17 mouse cellular contexts compared by ENCODE assay signal in genomic region chr2:74737578-74738070, GRCm38 (mm10). TPM values are rescaled to one million over a fixed set of nuclear protein-coding genes. Genes with fewer than 3 reads are reported as not detected.
DNase-seq lines count a peak whose midpoint lies in the region; ATAC-seq lines count a peak whose summit lies in the region.
"Had no signal": no experiment of that assay in that cellular context is flagged by ENCODE, and none has a peak within 500 bp of the region (broad histone marks: within the 10 kb centered on the region; RNA-seq: fewer than 3 reads in every experiment).

No protein-coding gene starts in this region.

- peak overlapping the region; percentile 33; the same call in 1 of the 2 replicates for H3K9ac ChIP-seq in kidney, embryonic 15.5 days
- H3K9ac ChIP-seq in hindbrain, embryonic 13.5 days: peak overlapping the region; percentile 96
- peak overlapping the region; percentile 95 for H3K9ac ChIP-seq in neural tube, embryonic 11.5 days (ENCODE audit: low read length)
- no peak overlapping the region for H3K9ac ChIP-seq in liver, embryonic 12.5 days
- H3K9ac ChIP-seq: embryonic facial prominence, embryonic 15.5 days had no signal

- peak overlapping the region; percentile 45 for H3K4me3 ChIP-seq in kidney, embryonic 15.5 days (replicated peaks)
- peak overlapping the region; percentile 51 for H3K4me3 ChIP-seq in hindbrain, embryonic 13.5 days
- peak overlapping the region; percentile 48 for H3K4me3 ChIP-seq in neural tube, embryonic 11.5 days (ENCODE audit: low read depth, low read length)
- no peak overlapping the region for H3K4me3 ChIP-seq in liver, embryonic 12.5 days
- H3K4me3 ChIP-seq: embryonic facial prominence, embryonic 15.5 days; megakaryocyte, embryonic 14.5 days had no signal

- H3K4me2 ChIP-seq in kidney, embryonic 15.5 days: peak overlapping the region; percentile 77
- peak overlapping the region; percentile 83 for H3K4me2 ChIP-seq in hindbrain, embryonic 13.5 days
- peak overlapping the region; percentile 91 for H3K4me2 ChIP-seq in neural tube, embryonic 11.5 days (ENCODE audit: low read depth)
- no peak overlapping the region for H3K4me2 ChIP-seq in liver, embryonic 12.5 days
- H3K4me2 ChIP-seq: embryonic facial prominence, embryonic 15.5 days had no signal

- peaks cover 93% of the 10 kb centered on the region for H3K4me1 ChIP-seq in kidney, embryonic 15.5 days
- peaks cover 37% of the 10 kb centered on the region for H3K4me1 ChIP-seq in hindbrain, embryonic 13.5 days (replicated peaks)
- peaks cover 72% of the 10 kb centered on the region for H3K4me1 ChIP-seq in neural tube, embryonic 11.5 days (ENCODE audit: control insufficient read depth, insufficient read depth, low read length)
- H3K4me1 ChIP-seq in liver, embryonic 12.5 days: no peaks in the 10 kb centered on the region

- DNase-seq in kidney, postnatal 25 days: no peak
- peak; percentile 36 for DNase-seq in embryo, embryonic 10 days (ENCODE audit: low spot score)
- DNase-seq in neural tube, embryonic 11.5 days (ENCODE audit: low spot score): peak; percentile 58
- DNase-seq in gastrocnemius, postnatal 25 days: no peak
- DNase-seq in Muller cell, postnatal 12 days (ENCODE audit: inconsistent ontology term): no peak
- DNase-seq: adrenal gland, postnatal 25 days; cerebellum, adult 11-12 months had no signal

- H3K27me3 ChIP-seq in kidney, embryonic 15.5 days: peaks cover 26% of the 10 kb centered on the region
- H3K27me3 ChIP-seq in hindbrain, embryonic 13.5 days: peaks cover 77% of the 10 kb centered on the region
- no peaks in the 10 kb centered on the region for H3K27me3 ChIP-seq in neural tube, embryonic 11.5 days (ENCODE audit: control insufficient read depth, insufficient read depth, low read length)
- H3K27me3 ChIP-seq in liver, embryonic 12.5 days (replicated peaks): peaks cover 99% of the 10 kb centered on the region

- no peaks in the 10 kb centered on the region for H3K36me3 ChIP-seq in kidney, embryonic 15.5 days
- H3K36me3 ChIP-seq in hindbrain, embryonic 13.5 days: 0 out of 2 replicates have a peak, but pooled peaks cover 3% of the 10 kb centered on the region
- H3K36me3 ChIP-seq in neural tube, embryonic 11.5 days (ENCODE audit: control insufficient read depth, insufficient read depth, low read length): no peaks in the 10 kb centered on the region
- H3K36me3 ChIP-seq in liver, embryonic 12.5 days: no peaks in the 10 kb centered on the region
- H3K36me3 ChIP-seq: embryonic facial prominence, embryonic 15.5 days had no signal

- WGBS in kidney, embryonic 15.5 days: 31% methylated on average over 7 of the region's 7 CpGs
- WGBS in hindbrain, embryonic 13.5 days: 4% methylated on average over 7 of the region's 7 CpGs
- 3% methylated on average over 7 of the region's 7 CpGs for WGBS in neural tube, embryonic 11.5 days
- WGBS in liver, embryonic 12.5 days (ENCODE audit: insufficient replicate concordance): 12% methylated on average over 7 of the region's 7 CpGs

- no peaks in the 10 kb centered on the region for H3K9me3 ChIP-seq in kidney, embryonic 15.5 days (replicated peaks)
- no peaks in the 10 kb centered on the region for H3K9me3 ChIP-seq in hindbrain, embryonic 13.5 days
- H3K9me3 ChIP-seq in neural tube, embryonic 11.5 days (ENCODE audit: control insufficient read depth, low read length): no peaks in the 10 kb centered on the region
- H3K9me3 ChIP-seq in liver, embryonic 12.5 days (replicated peaks): no peaks in the 10 kb centered on the region
- H3K9me3 ChIP-seq: embryonic facial prominence, embryonic 15.5 days had no signal

- ATAC-seq in kidney, embryonic 15.5 days (replicated peaks; ENCODE audit: low FRiP score): no peak
- ATAC-seq in hindbrain, embryonic 13.5 days (ENCODE audit: low FRiP score): no peak
- no peak for ATAC-seq in neural tube, embryonic 11.5 days (ENCODE audit: insufficient read depth, low FRiP score, low TSS enrichment)
- no peak for ATAC-seq in liver, embryonic 12.5 days
- ATAC-seq: CD4-positive, CD25-positive, alpha-beta regulatory T cell, adult 4 months had no signal

- peak overlapping the region; percentile 96 for H3K27ac ChIP-seq in kidney, embryonic 15.5 days
- peak overlapping the region; percentile 99 for H3K27ac ChIP-seq in hindbrain, embryonic 13.5 days
- peak overlapping the region; percentile 99 for H3K27ac ChIP-seq in neural tube, embryonic 11.5 days (ENCODE audit: low read depth, low read length)
- no peak overlapping the region for H3K27ac ChIP-seq in liver, embryonic 12.5 days
- H3K27ac ChIP-seq: embryonic facial prominence, embryonic 15.5 days had no signal

RNA-seq across cellular contexts. Expression of gene Gm28230, which starts 11.1 kb away (rescaled TPM):
- polyA plus RNA-seq in kidney, embryonic 15.5 days (2015; fragmentation: Nextera tagmentation; extraction: Ambion mirVana): 1.7 and 2.3 TPM in 2 replicates
- polyA plus RNA-seq in hindbrain, embryonic 13.5 days (2015; fragmentation: Nextera tagmentation; extraction: Ambion mirVana): 1.3 and 1.5 TPM in 2 replicates
- 3.9 and 5.5 TPM in 2 replicates for polyA plus RNA-seq in neural tube, embryonic 11.5 days (2014; fragmentation: Nextera tagmentation; extraction: Ambion mirVana)
- total RNA-seq in gastrocnemius, postnatal 25 days (2021): under 1 TPM in 1 of 2 experiments, not detected in 1; 0.27 TPM
- not detected in 2 replicates for polyA plus RNA-seq in liver, embryonic 12.5 days (2016; fragmentation: Nextera tagmentation; extraction: Ambion mirVana)
- total RNA-seq: neutrophil, adult 5-6 weeks had no signal
- polyA plus RNA-seq: CD4-positive, CD25-positive, alpha-beta regulatory T cell, adult 4 months; heart, embryonic 14.5 days; liver, embryonic 16.5 days had no signal

RNA-seq across cellular contexts. Expression of gene Hoxd1, which starts 25.2 kb away (rescaled TPM):
- 1.2 and 1.5 TPM in 2 replicates for polyA plus RNA-seq in kidney, embryonic 15.5 days (2015; fragmentation: Nextera tagmentation; extraction: Ambion mirVana)
- 1.6 and 2.5 TPM in 2 replicates for polyA plus RNA-seq in hindbrain, embryonic 13.5 days (2015; fragmentation: Nextera tagmentation; extraction: Ambion mirVana)
- 9.0 and 9.8 TPM in 2 replicates for polyA plus RNA-seq in neural tube, embryonic 11.5 days (2014; fragmentation: Nextera tagmentation; extraction: Ambion mirVana)
- not detected for total RNA-seq in gastrocnemius, postnatal 25 days (2021)
- 0.07 TPM in 1 of 2 replicates, not detected in the other for polyA plus RNA-seq in liver, embryonic 12.5 days (2016; fragmentation: Nextera tagmentation; extraction: Ambion mirVana)
- total RNA-seq: adrenal gland, postnatal 25 days; neutrophil, adult 5-6 weeks had no signal
- polyA plus RNA-seq: CD4-positive, CD25-positive, alpha-beta regulatory T cell, adult 4 months; heart, embryonic 14.5 days; liver, embryonic 16.5 days; small intestine, adult 2 months had no signal

RNA-seq across cellular contexts. Expression of gene Hoxd4, which starts 25.9 kb away (rescaled TPM):
- 5.6 and 5.8 TPM in 2 replicates for polyA plus RNA-seq in kidney, embryonic 15.5 days (2015; fragmentation: Nextera tagmentation; extraction: Ambion mirVana)
- 4.1 and 4.2 TPM in 2 replicates for polyA plus RNA-seq in hindbrain, embryonic 13.5 days (2015; fragmentation: Nextera tagmentation; extraction: Ambion mirVana)
- polyA plus RNA-seq in neural tube, embryonic 11.5 days (2014; fragmentation: Nextera tagmentation; extraction: Ambion mirVana): 9.2 and 11.2 TPM in 2 replicates
- total RNA-seq in gastrocnemius, postnatal 25 days (2021): 1 to 10 TPM; 1.4 to 2.2 TPM
- polyA plus RNA-seq in liver, embryonic 12.5 days (2016; fragmentation: Nextera tagmentation; extraction: Ambion mirVana): not detected in 2 replicates
- total RNA-seq: neutrophil, adult 5-6 weeks had no signal
- polyA plus RNA-seq: CD4-positive, CD25-positive, alpha-beta regulatory T cell, adult 4 months; liver, embryonic 16.5 days had no signal

RNA-seq across cellular contexts. Expression of gene Hoxd3, which starts 25.9 kb away (rescaled TPM):
- polyA plus RNA-seq in kidney, embryonic 15.5 days (2015; fragmentation: Nextera tagmentation; extraction: Ambion mirVana): 15.2 and 15.9 TPM in 2 replicates
- polyA plus RNA-seq in hindbrain, embryonic 13.5 days (2015; fragmentation: Nextera tagmentation; extraction: Ambion mirVana): 76.0 and 82.5 TPM in 2 replicates
- 52.7 and 55.0 TPM in 2 replicates for polyA plus RNA-seq in neural tube, embryonic 11.5 days (2014; fragmentation: Nextera tagmentation; extraction: Ambion mirVana)
- total RNA-seq in gastrocnemius, postnatal 25 days (2021): not detected
- polyA plus RNA-seq in liver, embryonic 12.5 days (2016; fragmentation: Nextera tagmentation; extraction: Ambion mirVana): 0.18 and 0.30 TPM in 2 replicates
- total RNA-seq: neutrophil, adult 5-6 weeks had no signal
- polyA plus RNA-seq: CD4-positive, CD25-positive, alpha-beta regulatory T cell, adult 4 months had no signal

RNA-seq across cellular contexts. Expression of gene Hoxd8, which starts 33.2 kb away (rescaled TPM):
- polyA plus RNA-seq in kidney, embryonic 15.5 days (2015; fragmentation: Nextera tagmentation; extraction: Ambion mirVana): 36.4 and 40.8 TPM in 2 replicates
- 0.79 and 1.5 TPM in 2 replicates for polyA plus RNA-seq in hindbrain, embryonic 13.5 days (2015; fragmentation: Nextera tagmentation; extraction: Ambion mirVana)
- 21.3 and 23.1 TPM in 2 replicates for polyA plus RNA-seq in neural tube, embryonic 11.5 days (2014; fragmentation: Nextera tagmentation; extraction: Ambion mirVana)
- 10 to 100 TPM; 11.7 to 30.6 TPM for total RNA-seq in gastrocnemius, postnatal 25 days (2021)
- polyA plus RNA-seq in liver, embryonic 12.5 days (2016; fragmentation: Nextera tagmentation; extraction: Ambion mirVana): 0.11 and 0.14 TPM in 2 replicates
- total RNA-seq: neutrophil, adult 5-6 weeks had no signal
- polyA plus RNA-seq: CD4-positive, CD25-positive, alpha-beta regulatory T cell, adult 4 months had no signal

Comparison
In these comparisons a context has a peak if more than half of its experiments do, and no peak if none do; other contexts are left out.
1. DNase-seq: peak in embryo, embryonic 10 days (single experiment) and neural tube, embryonic 11.5 days (single experiment); none in kidney, postnatal 25 days (0 of 2), gastrocnemius, postnatal 25 days (single experiment) and Muller cell, postnatal 12 days (single experiment).